Mouse (Mus musculus): Measurements from ENCODE around the gene Btg2. TPM values are rescaled to one million over a fixed set of nuclear protein-coding genes. Genes with fewer than 3 reads are reported as not detected.
A peak's percentile ranks its signal among the peaks of the same experiment; 100 is the strongest.

Btg2 gene
- polyA plus RNA-seq, 2 experiments, result 18.6 to 26.4 TPM

GRCm38 (mm10) chr1:134114730-134115129, 35.8 kb upstream of the Btg2 start:
- Histone ChIP-seq H3K9ac (ENCODE audit: low read depth, low read length, severe bottlenecking) (no peak overlapping the region), H3K9me3 (ENCODE audit: control insufficient read depth, low read length) (no peaks in the 10 kb centered on the region), H3K27ac (replicated peaks; ENCODE audit: low read depth, low read length) (no peak overlapping the region), H3K4me1 (ENCODE audit: control insufficient read depth, insufficient read depth, low read length) (no peaks in the 10 kb centered on the region), H3K27me3 (ENCODE audit: control insufficient read depth, insufficient read depth, low read length) (no peaks in the 10 kb centered on the region), H3K4me2 (replicated peaks; ENCODE audit: low read depth, low read length, severe bottlenecking) (no peak overlapping the region), H3K36me3 (ENCODE audit: control insufficient read depth, insufficient read depth, low read length) (no peaks in the 10 kb centered on the region), H3K4me3 (replicated peaks; ENCODE audit: low read length) (no peak overlapping the region)
- ATAC-seq (ENCODE audit: low FRiP score, low read depth), result no peak
- no peak for TF ChIP-seq POLR2A (IDR thresholded peaks at IDR 0.05; ENCODE audit: borderline replicate concordance, extremely low read depth, insufficient read depth, insufficient read length)
- no peak for DNase-seq (ENCODE audit: low spot score)
- 71% methylated on average over 13 of the region's 13 CpGs for WGBS

- H3K27ac ChIP-seq (replicated peaks; ENCODE audit: low read depth, low read length), result 0 out of 2 replicates have a peak overlapping the region, but pooled peaks have one; percentile 38
Measured at GRCm38 (mm10) chr1:134114018-134114417, 35.1 kb upstream of the Btg2 start.

DNA sequence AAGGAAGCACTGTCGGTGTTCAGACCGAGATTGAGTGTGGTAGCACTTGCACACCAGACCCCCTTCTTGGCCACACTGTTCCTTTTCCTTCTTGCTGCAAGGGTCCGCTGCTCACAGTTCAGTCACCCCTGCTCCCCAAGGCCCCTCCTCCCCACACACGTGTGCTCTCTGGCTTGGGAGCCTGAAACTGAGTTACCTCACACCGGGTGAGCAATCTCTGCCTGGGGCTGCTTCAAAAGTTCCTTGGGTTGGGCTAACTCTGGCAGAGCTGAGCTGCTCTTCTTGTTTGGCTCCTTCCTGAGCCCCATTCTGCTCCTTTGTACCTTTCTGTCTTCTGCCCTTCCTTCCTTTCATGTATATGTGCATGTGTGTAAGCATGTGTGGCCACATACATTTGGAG, 34.6 kb upstream of the Btg2 start:
- Histone ChIP-seq H3K9me3 (ENCODE audit: control insufficient read depth, low read length) (no peaks in the 10 kb centered on the region), H3K4me1 (ENCODE audit: control insufficient read depth, insufficient read depth, low read length) (no peaks in the 10 kb centered on the region), H3K4me2 (replicated peaks; ENCODE audit: low read depth, low read length, severe bottlenecking) (no peak overlapping the region), H3K27ac (replicated peaks; ENCODE audit: low read depth, low read length) (no peak overlapping the region), H3K27me3 (ENCODE audit: control insufficient read depth, insufficient read depth, low read length) (no peaks in the 10 kb centered on the region), H3K36me3 (ENCODE audit: control insufficient read depth, insufficient read depth, low read length) (no peaks in the 10 kb centered on the region), H3K9ac (ENCODE audit: low read depth, low read length, severe bottlenecking) (no peak overlapping the region), H3K4me3 (replicated peaks; ENCODE audit: low read length) (no peak overlapping the region)
- ATAC-seq (ENCODE audit: low FRiP score, low read depth) (no peak), DNase-seq (ENCODE audit: low spot score) (no peak)
- no peak for TF ChIP-seq POLR2A (IDR thresholded peaks at IDR 0.05; ENCODE audit: borderline replicate concordance, extremely low read depth, insufficient read depth, insufficient read length)
- WGBS, result 44% methylated on average over 5 of the region's 5 CpGs

More at GRCm38 (mm10) chr1:134114018-134114417, 35.1 kb upstream of the Btg2 start:
- no peak overlapping the region for H3K4me3 ChIP-seq (replicated peaks; ENCODE audit: low read length)
- no peaks in the 10 kb centered on the region for H3K36me3 ChIP-seq (ENCODE audit: control insufficient read depth, insufficient read depth, low read length)
- WGBS, result 63% methylated on average over 7 of the region's 7 CpGs
- ATAC-seq (ENCODE audit: low FRiP score, low read depth) (no peak), DNase-seq (ENCODE audit: low spot score) (no peak)
- no peak for TF ChIP-seq POLR2A (IDR thresholded peaks at IDR 0.05; ENCODE audit: borderline replicate concordance, extremely low read depth, insufficient read depth, insufficient read length)
- H3K4me2 ChIP-seq (replicated peaks; ENCODE audit: low read depth, low read length, severe bottlenecking), result no peak overlapping the region
- no peaks in the 10 kb centered on the region for H3K27me3 ChIP-seq (ENCODE audit: control insufficient read depth, insufficient read depth, low read length)
- H3K9ac ChIP-seq (ENCODE audit: low read depth, low read length, severe bottlenecking), result no peak overlapping the region
- no peaks in the 10 kb centered on the region for H3K4me1 ChIP-seq (ENCODE audit: control insufficient read depth, insufficient read depth, low read length)
- H3K9me3 ChIP-seq (ENCODE audit: control insufficient read depth, low read length), result no peaks in the 10 kb centered on the region

- no peak within 1 kb of the TSS for H3K9ac ChIP-seq (ENCODE audit: low read depth, low read length, severe bottlenecking)
- H3K9me3 ChIP-seq (ENCODE audit: control insufficient read depth, low read length), result no peaks in the 10 kb centered on the region
- ATAC-seq (ENCODE audit: low FRiP score, low read depth), result no peak
- TF ChIP-seq POLR2A (IDR thresholded peaks at IDR 0.05; ENCODE audit: borderline replicate concordance, extremely low read depth, insufficient read depth, insufficient read length), result no peak
- no peak within 1 kb of the TSS for H3K27ac ChIP-seq (replicated peaks; ENCODE audit: low read depth, low read length)
- no peak for DNase-seq (ENCODE audit: low spot score)
- H3K36me3 ChIP-seq (ENCODE audit: control insufficient read depth, insufficient read depth, low read length), result no peaks in the 10 kb centered on the region
- H3K27me3 ChIP-seq (ENCODE audit: control insufficient read depth, insufficient read depth, low read length), result no peaks in the 10 kb centered on the region
- no peaks in the 10 kb centered on the region for H3K4me1 ChIP-seq (ENCODE audit: control insufficient read depth, insufficient read depth, low read length)
- no peak within 1 kb of the TSS for H3K4me2 ChIP-seq (replicated peaks; ENCODE audit: low read depth, low read length, severe bottlenecking)
- H3K4me3 ChIP-seq (replicated peaks; ENCODE audit: low read length), result no peak within 1 kb of the TSS
- 57% methylated on average over 4 of the region's 4 CpGs for WGBS
Measured at GRCm38 (mm10) chr1:134110979-134111378, 32.1 kb upstream of the Btg2 start, which contains the start of gene Chit1. TSS of gene Chit1 (plus strand) at chr1:134111242.

DNA sequence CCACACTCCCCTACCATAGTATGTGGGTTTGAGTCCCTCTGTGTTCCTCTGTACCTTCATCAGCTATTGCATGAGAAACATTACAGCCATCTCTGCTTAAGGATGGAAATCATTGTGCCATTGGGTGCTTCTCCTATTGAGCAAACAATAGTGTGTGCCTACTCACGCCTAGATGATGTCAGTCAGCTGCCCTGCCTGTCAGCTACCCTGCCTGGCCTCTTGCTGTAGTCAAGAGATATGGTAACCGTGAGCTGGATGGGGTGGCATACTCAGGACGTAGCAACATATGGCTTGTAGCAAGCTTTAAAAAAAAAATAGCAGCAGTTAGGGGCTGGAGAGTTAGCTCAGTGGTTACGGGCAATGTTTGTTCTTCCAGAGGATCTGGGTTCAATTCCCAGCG, 31.5 kb upstream of the Btg2 start:
- Histone ChIP-seq H3K9ac (ENCODE audit: low read depth, low read length, severe bottlenecking) (no peak overlapping the region), H3K4me1 (ENCODE audit: control insufficient read depth, insufficient read depth, low read length) (no peaks in the 10 kb centered on the region), H3K27me3 (ENCODE audit: control insufficient read depth, insufficient read depth, low read length) (no peaks in the 10 kb centered on the region), H3K27ac (replicated peaks; ENCODE audit: low read depth, low read length) (no peak overlapping the region), H3K36me3 (ENCODE audit: control insufficient read depth, insufficient read depth, low read length) (no peaks in the 10 kb centered on the region), H3K4me2 (replicated peaks; ENCODE audit: low read depth, low read length, severe bottlenecking) (no peak overlapping the region), H3K4me3 (replicated peaks; ENCODE audit: low read length) (no peak overlapping the region), H3K9me3 (ENCODE audit: control insufficient read depth, low read length) (no peaks in the 10 kb centered on the region)
- WGBS, result 88% methylated on average over 5 of the region's 5 CpGs
- no peak for ATAC-seq (ENCODE audit: low FRiP score, low read depth)
- no peak for TF ChIP-seq POLR2A (IDR thresholded peaks at IDR 0.05; ENCODE audit: borderline replicate concordance, extremely low read depth, insufficient read depth, insufficient read length)
- no peak for DNase-seq (ENCODE audit: low spot score)

DNA sequence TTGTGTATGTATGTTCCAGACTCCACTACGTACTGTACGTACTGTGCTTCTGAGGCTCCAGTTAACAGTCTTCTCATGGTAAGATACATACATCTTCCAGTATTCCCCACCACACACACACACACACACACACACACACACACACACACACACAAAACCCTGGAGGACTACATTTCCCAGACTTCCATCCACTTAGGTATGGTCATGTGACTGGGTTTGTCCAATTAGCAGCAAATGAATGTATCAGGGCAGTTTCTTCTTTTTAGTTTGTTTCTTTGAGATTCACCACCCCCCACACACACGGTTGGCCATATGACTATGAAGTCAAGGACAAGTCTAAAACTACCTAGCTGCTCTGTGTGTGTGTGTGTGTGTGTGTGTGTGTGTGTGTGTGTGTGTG, 31.1 kb upstream of the Btg2 start:
- Histone ChIP-seq H3K4me3 (replicated peaks; ENCODE audit: low read length) (no peak overlapping the region), H3K4me1 (ENCODE audit: control insufficient read depth, insufficient read depth, low read length) (no peaks in the 10 kb centered on the region), H3K36me3 (ENCODE audit: control insufficient read depth, insufficient read depth, low read length) (no peaks in the 10 kb centered on the region), H3K9ac (ENCODE audit: low read depth, low read length, severe bottlenecking) (no peak overlapping the region), H3K4me2 (replicated peaks; ENCODE audit: low read depth, low read length, severe bottlenecking) (no peak overlapping the region), H3K9me3 (ENCODE audit: control insufficient read depth, low read length) (no peaks in the 10 kb centered on the region), H3K27ac (replicated peaks; ENCODE audit: low read depth, low read length) (no peak overlapping the region), H3K27me3 (ENCODE audit: control insufficient read depth, insufficient read depth, low read length) (no peaks in the 10 kb centered on the region)
- 85% methylated on average over 3 of the region's 3 CpGs for WGBS
- no peak for TF ChIP-seq POLR2A (IDR thresholded peaks at IDR 0.05; ENCODE audit: borderline replicate concordance, extremely low read depth, insufficient read depth, insufficient read length)
- ATAC-seq (ENCODE audit: low FRiP score, low read depth), result no peak
- DNase-seq (ENCODE audit: low spot score), result no peak

Data from limb, embryonic 14.5 days (tissue).